Mouse (Mus musculus): ENCODE data around the gene Kif4. TPM values are rescaled to one million over a fixed set of nuclear protein-coding genes. Genes with fewer than 3 reads are reported as not detected.

The Kif4 gene
- total and polyA plus RNA-seq, 3 experiments = 3.6 to 66.0 (median 64.4) TPM

GRCm38 (mm10) chrX:100652848-100653247 lies 27.3 kb downstream of the Kif4 start:
- no peak overlapping the region for H3K4me3 ChIP-seq (ENCODE audit: low read depth, low read length)
- no peaks in the 10 kb centered on the region for H3K4me1 ChIP-seq (ENCODE audit: insufficient read depth, low read depth, low read length)
- ATAC-seq (ENCODE audit: extremely low read depth, insufficient number of reproducible peaks, low FRiP score, poor library complexity, severe bottlenecking) = no peak
- no peaks in the 10 kb centered on the region for H3K9me3 ChIP-seq (replicated peaks)
- no peaks in the 10 kb centered on the region for H3K27me3 ChIP-seq (ENCODE audit: insufficient read depth, low read length)
- no peak for DNase-seq (ENCODE audit: low spot score)
- peaks cover 49% of the 10 kb centered on the region for H3K36me3 ChIP-seq (replicated peaks)
- TF ChIP-seq POLR2AphosphoS5 (IDR thresholded peaks at IDR 0.05; ENCODE audit: insufficient replicate concordance, low read depth, low read length) (no peak), GATA1 (IDR thresholded peaks at IDR 0.05; ENCODE audit: borderline replicate concordance, low read length) (no peak), GATA2 (IDR thresholded peaks at IDR 0.05; ENCODE audit: borderline replicate concordance, low read depth, low read length) (no peak)

DNA sequence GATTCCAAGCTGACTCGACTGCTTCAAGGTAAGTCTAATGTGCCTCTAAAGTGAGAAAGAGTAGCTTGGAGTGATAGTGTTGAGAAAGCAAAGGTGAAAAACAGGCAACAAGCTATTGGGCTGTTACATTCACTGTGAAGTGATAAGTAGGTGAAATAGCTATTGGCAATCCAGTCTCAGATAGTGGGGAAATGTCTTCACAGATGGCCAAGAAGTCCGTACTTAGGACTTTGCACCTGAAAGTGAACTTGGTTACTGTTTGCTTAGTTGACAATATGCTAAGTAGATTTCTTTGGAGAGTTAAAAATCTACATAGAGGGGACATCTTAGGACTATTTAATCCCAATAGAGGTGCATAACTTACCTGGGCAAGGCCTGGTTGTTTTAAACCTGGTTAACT lies 39.3 kb downstream of the Kif4 start:
- TF ChIP-seq POLR2AphosphoS5 (IDR thresholded peaks at IDR 0.05; ENCODE audit: insufficient replicate concordance, low read depth, low read length) (no peak), GATA2 (IDR thresholded peaks at IDR 0.05; ENCODE audit: borderline replicate concordance, low read depth, low read length) (no peak), GATA1 (IDR thresholded peaks at IDR 0.05; ENCODE audit: borderline replicate concordance, low read length) (no peak), CTCF (IDR thresholded peaks at IDR 0.05; ENCODE audit: low read depth, low read length) (no peak), TAL1 (conservative IDR thresholded peaks at IDR 0.05; ENCODE audit: low read depth, low read length) (no peak)
- no peak overlapping the region for H3K4me3 ChIP-seq (ENCODE audit: low read depth, low read length)
- H3K36me3 ChIP-seq (replicated peaks) = peaks cover 29% of the 10 kb centered on the region
- H3K27me3 ChIP-seq (ENCODE audit: insufficient read depth, low read length) = no peaks in the 10 kb centered on the region
- DNase-seq (ENCODE audit: low spot score) (no peak), ATAC-seq (ENCODE audit: extremely low read depth, insufficient number of reproducible peaks, low FRiP score, poor library complexity, severe bottlenecking) (no peak)
- no peaks in the 10 kb centered on the region for H3K4me1 ChIP-seq (ENCODE audit: insufficient read depth, low read depth, low read length)
- no peaks in the 10 kb centered on the region for H3K9me3 ChIP-seq (replicated peaks)

DNA sequence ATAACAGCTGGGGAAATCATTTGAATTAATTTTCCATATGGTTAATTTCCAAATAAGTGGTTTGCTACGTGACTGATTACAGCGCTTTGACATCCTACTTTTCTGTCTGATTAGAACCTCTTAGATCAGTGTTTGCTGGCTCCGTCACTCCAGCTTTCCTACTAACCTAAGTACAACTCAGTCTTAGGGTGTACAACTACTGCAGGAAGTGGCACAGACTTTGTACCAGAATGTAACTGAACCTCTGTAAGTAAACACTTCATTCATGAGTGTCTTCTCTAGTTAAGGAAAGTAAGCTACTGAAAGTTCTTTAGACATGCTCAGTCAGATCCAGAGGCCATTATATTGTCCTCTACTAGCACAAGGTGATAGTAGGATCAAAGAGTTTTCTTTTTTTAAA lies 52.7 kb downstream of the Kif4 start:
- H3K27me3 ChIP-seq (ENCODE audit: insufficient read depth, low read length) = no peaks in the 10 kb centered on the region
- no peak for TF ChIP-seq CTCF (IDR thresholded peaks at IDR 0.05; ENCODE audit: low read depth, low read length)
- no peaks in the 10 kb centered on the region for H3K9me3 ChIP-seq (replicated peaks)
- H3K36me3 ChIP-seq (replicated peaks) = peaks cover 42% of the 10 kb centered on the region
- no peaks in the 10 kb centered on the region for H3K4me1 ChIP-seq (ENCODE audit: insufficient read depth, low read depth, low read length)
- no peak overlapping the region for H3K4me3 ChIP-seq (ENCODE audit: low read depth, low read length)
- DNase-seq (ENCODE audit: low spot score) = no peak
- no peak for ATAC-seq (ENCODE audit: extremely low read depth, insufficient number of reproducible peaks, low FRiP score, poor library complexity, severe bottlenecking)

DNA sequence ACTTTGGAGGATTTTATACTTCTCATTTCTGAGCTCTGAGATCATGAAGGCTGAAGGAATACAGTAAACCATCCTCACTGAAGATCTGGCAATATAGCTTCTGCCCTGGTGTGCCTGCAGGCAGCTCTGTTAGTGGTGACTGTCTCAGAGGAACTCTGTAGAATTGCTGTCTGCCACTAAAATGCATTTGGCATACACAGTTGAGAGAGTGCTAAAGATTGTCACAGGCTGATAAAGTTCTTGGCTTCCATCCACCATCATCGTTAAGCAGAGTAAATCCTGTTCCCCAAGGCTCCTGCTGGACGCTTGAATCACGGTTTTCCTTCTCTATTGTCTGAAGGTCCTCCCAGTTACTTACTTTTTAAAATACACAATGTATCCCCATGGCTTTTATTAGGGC lies 61.0 kb downstream of the Kif4 start:
- H3K36me3 ChIP-seq (replicated peaks) = peaks cover 53% of the 10 kb centered on the region
- TF ChIP-seq GATA2 (IDR thresholded peaks at IDR 0.05; ENCODE audit: borderline replicate concordance, low read depth, low read length) (no peak), POLR2AphosphoS5 (IDR thresholded peaks at IDR 0.05; ENCODE audit: insufficient replicate concordance, low read depth, low read length) (no peak), CTCF (IDR thresholded peaks at IDR 0.05; ENCODE audit: low read depth, low read length) (no peak), TAL1 (conservative IDR thresholded peaks at IDR 0.05; ENCODE audit: low read depth, low read length) (no peak), GATA1 (IDR thresholded peaks at IDR 0.05; ENCODE audit: borderline replicate concordance, low read length) (no peak)
- no peaks in the 10 kb centered on the region for H3K9me3 ChIP-seq (replicated peaks)
- no peak for ATAC-seq (ENCODE audit: extremely low read depth, insufficient number of reproducible peaks, low FRiP score, poor library complexity, severe bottlenecking)
- DNase-seq (ENCODE audit: low spot score) = no peak
- H3K4me3 ChIP-seq (ENCODE audit: low read depth, low read length) = no peak overlapping the region
- H3K4me1 ChIP-seq (ENCODE audit: insufficient read depth, low read depth, low read length) = no peaks in the 10 kb centered on the region
- H3K27me3 ChIP-seq (ENCODE audit: insufficient read depth, low read length) = no peaks in the 10 kb centered on the region

- DNase-seq (ENCODE audit: low spot score) (no peak), ATAC-seq (ENCODE audit: extremely low read depth, insufficient number of reproducible peaks, low FRiP score, poor library complexity, severe bottlenecking) (no peak)
- Histone ChIP-seq H3K36me3 (replicated peaks) (peaks cover 59% of the 10 kb centered on the region), H3K9me3 (replicated peaks) (no peaks in the 10 kb centered on the region), H3K4me3 (ENCODE audit: low read depth, low read length) (no peak overlapping the region), H3K27me3 (ENCODE audit: insufficient read depth, low read length) (no peaks in the 10 kb centered on the region), H3K4me1 (ENCODE audit: insufficient read depth, low read depth, low read length) (no peaks in the 10 kb centered on the region)
- no peak for TF ChIP-seq CTCF (IDR thresholded peaks at IDR 0.05; ENCODE audit: low read depth, low read length)
Measured at GRCm38 (mm10) chrX:100687360-100688032, 62.0 kb downstream of the Kif4 start.

GRCm38 (mm10) chrX:100688033-100688370 lies 62.5 kb downstream of the Kif4 start:
- H3K36me3 ChIP-seq (replicated peaks) = peaks cover 63% of the 10 kb centered on the region
- TF ChIP-seq GATA1 (IDR thresholded peaks at IDR 0.05; ENCODE audit: borderline replicate concordance, low read length) (no peak), POLR2AphosphoS5 (IDR thresholded peaks at IDR 0.05; ENCODE audit: insufficient replicate concordance, low read depth, low read length) (no peak), CTCF (IDR thresholded peaks at IDR 0.05; ENCODE audit: low read depth, low read length) (no peak), GATA2 (IDR thresholded peaks at IDR 0.05; ENCODE audit: borderline replicate concordance, low read depth, low read length) (no peak), TAL1 (conservative IDR thresholded peaks at IDR 0.05; ENCODE audit: low read depth, low read length) (no peak)

DNA sequence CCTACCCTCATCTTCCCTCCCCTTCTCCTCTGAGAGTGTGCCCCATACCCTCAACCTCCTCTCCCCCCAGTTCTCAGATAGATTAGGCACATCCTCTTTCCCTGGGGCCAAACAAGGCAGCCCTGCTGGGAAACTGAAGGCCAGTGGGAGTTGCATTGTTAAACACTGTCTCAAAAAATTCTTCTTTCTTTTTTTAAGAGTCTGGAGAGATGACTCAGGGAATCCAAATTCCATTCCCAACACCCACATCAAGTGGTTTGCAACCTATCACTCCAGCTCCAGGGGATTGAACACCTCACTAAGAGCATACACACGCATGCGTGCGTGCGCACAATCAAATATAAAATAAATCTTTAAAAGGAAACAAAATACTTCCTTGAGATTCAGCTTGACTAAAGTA lies 71.2 kb downstream of the Kif4 start:
- peaks cover 53% of the 10 kb centered on the region for H3K36me3 ChIP-seq (replicated peaks)
- ATAC-seq (ENCODE audit: extremely low read depth, insufficient number of reproducible peaks, low FRiP score, poor library complexity, severe bottlenecking) (no peak), DNase-seq (ENCODE audit: low spot score) (no peak)
- no peaks in the 10 kb centered on the region for H3K4me1 ChIP-seq (ENCODE audit: insufficient read depth, low read depth, low read length)
- no peaks in the 10 kb centered on the region for H3K27me3 ChIP-seq (ENCODE audit: insufficient read depth, low read length)
- TF ChIP-seq TAL1 (conservative IDR thresholded peaks at IDR 0.05; ENCODE audit: low read depth, low read length) (no peak), GATA1 (IDR thresholded peaks at IDR 0.05; ENCODE audit: borderline replicate concordance, low read length) (no peak), POLR2AphosphoS5 (IDR thresholded peaks at IDR 0.05; ENCODE audit: insufficient replicate concordance, low read depth, low read length) (no peak), CTCF (IDR thresholded peaks at IDR 0.05; ENCODE audit: low read depth, low read length) (no peak), GATA2 (IDR thresholded peaks at IDR 0.05; ENCODE audit: borderline replicate concordance, low read depth, low read length) (no peak)
- no peaks in the 10 kb centered on the region for H3K9me3 ChIP-seq (replicated peaks)
- no peak overlapping the region for H3K4me3 ChIP-seq (ENCODE audit: low read depth, low read length)

More at GRCm38 (mm10) chrX:100688033-100688370, 62.5 kb downstream of the Kif4 start:
- H3K27me3 ChIP-seq (ENCODE audit: insufficient read depth, low read length) = no peaks in the 10 kb centered on the region
- no peak overlapping the region for H3K4me3 ChIP-seq (ENCODE audit: low read depth, low read length)
- no peaks in the 10 kb centered on the region for H3K4me1 ChIP-seq (ENCODE audit: insufficient read depth, low read depth, low read length)
- no peaks in the 10 kb centered on the region for H3K9me3 ChIP-seq (replicated peaks)
- no peak for DNase-seq (ENCODE audit: low spot score)
- no peak for ATAC-seq (ENCODE audit: extremely low read depth, insufficient number of reproducible peaks, low FRiP score, poor library complexity, severe bottlenecking)
